Mouse (Mus musculus) gastrocnemius, adult 2 months (tissue): Measurements from ENCODE around the gene Pfkl. TPM values are rescaled to one million over a fixed set of nuclear protein-coding genes. Genes with fewer than 3 reads are reported as not detected.
"Not testable (repeated sequence)": the region's sequence is repeated elsewhere in the genome, so short reads cannot be mapped to it uniquely, and the experiment has no call there.

Source experiments
- DNase-seq: peaks from one replicate; pipeline ENCODE4 v3.0.0; 2022
- H3K27ac ChIP-seq: fragments of 200-600 bp; 2 replicates; pipeline ENCODE4 v1.8.1; 2022; ENCODE audit warnings: mild to moderate bottlenecking
- H3K4me3 ChIP-seq: fragments of 200-600 bp; 2 replicates; pipeline ENCODE4 v1.8.1; 2022; ENCODE audit warnings: mild to moderate bottlenecking, moderate library complexity
- CTCF ChIP-seq: fragments of 200-600 bp; IDR thresholded peaks from 2 replicates; pipeline ENCODE4 v1.8.1; 2022; ENCODE audit warnings: antibody characterized with exemption, mild to moderate bottlenecking, moderate library complexity
- intact Hi-C: fragments of 180-260 bp; cut with DNase I; formaldehyde crosslinking; loops from one replicate; pipeline ENCODE4 v1.15.1; 2025
- total RNA-seq, 2 experiments: library from RNA; stranded (reverse); gene quantifications; 2 replicates each; pipeline ENCODE4 v1.2.3; 2021

The Pfkl gene
- total RNA-seq, 2 experiments from 2014 or later, result 6.0 to 6.5 TPM

GRCm38 (mm10) chr10:78031987-78032386 is 22.1 kb upstream of the Pfkl start:
- H3K27ac ChIP-seq, result no peak overlapping the region
- H3K4me3 ChIP-seq, result no peak overlapping the region
- DNase-seq, result no peak
- no peak for TF ChIP-seq CTCF
- intact Hi-C loops, result no loop called here

DNA sequence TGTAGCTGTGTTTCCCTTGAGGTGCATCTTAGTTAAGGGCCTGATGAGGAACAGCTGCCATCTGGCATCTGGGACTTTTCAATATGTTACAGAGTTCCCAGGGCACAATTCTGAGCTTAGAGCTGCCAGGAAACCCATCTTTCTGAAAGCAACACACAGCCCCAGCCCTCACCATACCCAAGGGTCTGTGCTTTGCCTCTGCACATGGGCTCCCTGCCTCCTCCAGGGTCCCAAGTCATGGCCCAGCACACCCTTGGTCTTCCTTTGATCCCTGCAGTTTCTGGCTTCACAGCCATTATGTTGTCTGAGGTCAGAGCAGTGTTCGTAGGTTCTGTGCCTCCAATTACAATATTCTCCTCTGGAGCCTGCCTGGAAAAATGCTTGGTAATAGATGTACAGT is 19.2 kb upstream of the Pfkl start:
- intact Hi-C loops, result loop anchor here (5.0 kb wide), 2 partner anchors 47 to 133 kb away; no protein-coding TSS in a partner anchor
- no peak for DNase-seq
- Histone ChIP-seq H3K4me3 (no peak overlapping the region), H3K27ac (no peak overlapping the region)
- TF ChIP-seq CTCF, result no peak

- DNase-seq, result peak; percentile 73
- no peak overlapping the region for H3K27ac ChIP-seq
- peak; percentile 94 for TF ChIP-seq CTCF
- intact Hi-C loops, result loop anchor here (5.0 kb wide), 2 partner anchors 46 to 134 kb away; no protein-coding TSS in a partner anchor
- no peak overlapping the region for H3K4me3 ChIP-seq
These were observed 18.2 kb upstream of the Pfkl start for GRCm38 (mm10) chr10:78028129-78028528.

DNA sequence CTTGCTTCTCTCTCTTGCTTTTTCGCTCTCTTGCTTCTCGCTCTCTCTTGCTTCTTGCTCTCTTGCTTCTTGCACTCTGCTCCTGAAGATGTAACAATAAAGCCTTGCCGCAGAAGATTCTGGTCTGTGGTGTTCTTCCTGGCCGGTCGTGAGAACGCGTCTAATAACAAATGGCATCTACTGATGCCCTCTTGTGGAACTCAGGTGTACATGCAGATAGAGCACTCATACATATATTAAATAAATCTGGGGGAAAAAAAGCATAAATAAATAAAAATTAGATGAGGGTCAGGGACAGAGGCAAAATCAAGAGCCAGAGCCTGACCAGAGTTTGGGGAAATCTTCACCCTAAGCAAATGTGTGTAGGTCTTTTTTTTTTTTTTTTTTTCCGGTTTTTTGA is 15.6 kb upstream of the Pfkl start:
- not testable (repeated sequence) for H3K4me3 ChIP-seq, DNase-seq, H3K27ac ChIP-seq
- intact Hi-C loops, result loop anchor here (5.0 kb wide), 2 partner anchors 43 to 137 kb away; no protein-coding TSS in a partner anchor
- TF ChIP-seq CTCF, result peak; percentile 46

- DNase-seq, H3K4me3 ChIP-seq, intact Hi-C loops, H3K27ac ChIP-seq: not testable (repeated sequence)
These were observed 10.1 kb upstream of the Pfkl start for GRCm38 (mm10) chr10:78019984-78020383.

DNA sequence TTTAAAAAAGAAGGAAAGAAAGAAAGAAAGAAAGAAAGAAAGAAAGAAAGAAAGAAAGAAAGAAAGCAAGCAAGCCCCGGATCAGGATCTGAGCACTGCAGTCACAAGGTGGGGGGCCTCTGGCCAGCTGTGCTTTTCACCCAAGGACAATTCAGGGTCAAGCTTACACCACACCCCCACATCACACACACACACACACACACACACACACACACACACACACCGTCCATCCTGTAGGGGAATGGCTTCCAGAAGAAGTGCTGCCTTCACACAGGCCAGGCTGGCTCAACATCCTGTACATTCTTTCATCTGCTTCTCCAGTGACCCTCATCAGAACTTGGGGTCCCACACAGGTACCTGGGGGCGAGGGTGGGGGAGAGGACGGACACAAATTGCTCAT is 9.4 kb upstream of the Pfkl start:
- intact Hi-C loops, result no loop called here
- no peak for TF ChIP-seq CTCF

DNA sequence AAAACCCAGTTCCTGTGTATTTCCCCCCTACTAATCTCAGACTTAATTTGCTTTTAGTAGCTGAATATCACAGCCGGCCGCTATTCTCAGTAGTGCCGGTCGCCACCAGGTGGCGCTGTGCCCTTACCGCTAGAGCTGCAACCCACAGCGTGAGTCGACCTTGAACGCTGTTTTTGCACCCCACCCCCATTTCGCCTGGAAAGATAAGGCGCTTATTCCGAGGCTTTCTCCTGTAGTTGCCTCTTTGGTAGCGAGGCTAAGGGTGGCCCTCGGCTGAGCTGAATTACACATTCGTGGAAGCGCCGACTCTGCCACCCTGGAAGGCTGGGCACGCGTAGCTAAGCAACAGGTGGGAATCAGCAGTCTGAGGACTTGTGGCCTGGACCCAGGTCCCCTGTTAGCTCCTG is 8.9 kb upstream of the Pfkl start:
- H3K4me3 ChIP-seq, result peak overlapping the region; percentile 66
- TF ChIP-seq CTCF, result peak; percentile 99; the same call in 1 of the 2 replicates
- intact Hi-C loops, result no loop called here
- H3K27ac ChIP-seq, result peak overlapping the region; percentile 68
- peak; percentile 83 for DNase-seq

More for the DNA sequence above, 9.4 kb upstream of the Pfkl start:
- H3K4me3 ChIP-seq, result peak overlapping the region; percentile 66; the same call in 1 of the 2 replicates
- no peak overlapping the region for H3K27ac ChIP-seq
- no peak for DNase-seq

DNA sequence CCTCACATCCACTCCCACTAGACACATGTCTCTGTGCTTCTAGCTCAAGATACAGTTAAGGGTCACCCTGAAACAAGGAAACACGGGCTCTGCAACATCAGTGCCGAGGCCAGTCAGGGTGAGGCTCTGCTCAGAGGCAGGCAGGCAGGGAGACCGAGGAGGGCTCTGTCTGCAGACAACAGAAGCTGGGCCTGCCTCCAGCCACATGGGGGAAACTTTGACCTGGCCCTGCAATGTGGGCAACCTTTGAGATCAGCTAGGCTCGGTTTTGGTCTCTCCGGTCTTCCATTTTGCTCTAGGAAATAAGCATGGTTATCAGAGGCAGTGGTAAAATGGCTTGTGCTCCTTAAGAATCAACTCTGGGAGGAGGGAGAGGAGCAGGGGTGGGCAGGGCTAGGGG is 6.5 kb upstream of the Pfkl start:
- H3K27ac ChIP-seq, result no peak overlapping the region
- intact Hi-C loops, result no loop called here
- DNase-seq, result no peak
- TF ChIP-seq CTCF, result no peak
- no peak overlapping the region for H3K4me3 ChIP-seq

DNA sequence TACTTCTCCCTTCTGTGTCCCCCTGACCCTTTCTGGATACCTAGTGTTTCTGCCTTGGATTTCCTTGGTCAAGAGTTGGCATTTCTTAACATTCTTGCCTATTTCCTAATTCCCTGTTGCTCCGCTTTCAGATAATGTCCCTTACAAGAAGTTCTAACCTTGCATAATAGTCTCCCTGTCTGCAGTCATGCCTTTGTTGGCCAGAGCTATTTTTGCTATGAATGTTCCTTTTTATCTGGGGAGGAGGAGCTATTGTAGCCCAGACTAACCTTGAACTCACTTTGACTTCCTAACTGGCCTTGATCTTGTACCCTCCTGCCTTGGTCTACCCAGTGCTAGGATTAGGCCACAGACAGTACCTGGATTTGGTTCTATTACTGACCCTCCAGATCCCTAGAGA is 5.6 kb upstream of the Pfkl start:
- no peak overlapping the region for H3K4me3 ChIP-seq
- intact Hi-C loops, result no loop called here
- no peak overlapping the region for H3K27ac ChIP-seq
- TF ChIP-seq CTCF, result no peak
- DNase-seq, result no peak

DNA sequence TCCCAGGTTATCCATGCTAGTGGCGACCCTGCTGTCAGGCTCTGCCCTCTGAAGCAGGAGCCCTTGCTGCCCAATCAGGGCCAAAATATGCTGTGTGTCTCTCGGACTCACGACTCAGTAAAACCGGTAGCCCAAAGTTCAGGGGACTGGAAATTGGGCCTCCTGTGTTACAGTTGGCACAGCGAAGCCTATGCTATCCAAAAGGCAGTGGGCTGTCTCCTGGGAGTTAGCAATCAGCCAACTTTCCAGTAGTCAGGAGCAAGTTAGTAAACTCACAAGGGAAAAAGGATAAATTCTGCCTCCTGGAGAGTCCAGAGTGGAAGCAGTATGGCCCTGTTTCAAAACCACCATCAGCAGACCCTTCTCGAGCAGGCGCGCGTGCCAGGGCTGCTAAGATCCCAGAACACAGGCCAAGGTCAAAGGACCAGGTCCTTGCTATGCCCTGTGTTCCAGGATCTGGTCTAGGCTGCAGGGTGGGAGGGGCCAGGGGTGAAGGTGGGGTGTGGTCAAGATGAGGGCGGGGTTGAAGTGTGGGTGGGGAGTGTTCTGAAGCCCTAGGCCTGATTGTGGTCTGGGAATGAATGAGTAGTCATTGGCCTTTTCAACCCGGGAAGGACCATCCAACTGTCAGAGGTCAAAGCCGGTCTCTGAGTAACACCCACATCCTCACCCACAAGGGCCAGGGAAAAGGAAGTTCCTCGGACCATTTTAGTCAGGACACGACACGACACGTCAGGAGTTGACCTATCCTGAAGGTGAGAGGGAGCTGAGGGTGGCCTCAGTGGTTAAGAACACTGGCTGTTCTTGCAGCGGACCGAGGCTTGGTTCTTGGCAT is 3.0 kb upstream of the Pfkl start:
- intact Hi-C loops, result no loop called here
- no peak overlapping the region for H3K27ac ChIP-seq
- no peak for TF ChIP-seq CTCF
- no peak overlapping the region for H3K4me3 ChIP-seq
- no peak for DNase-seq

DNA sequence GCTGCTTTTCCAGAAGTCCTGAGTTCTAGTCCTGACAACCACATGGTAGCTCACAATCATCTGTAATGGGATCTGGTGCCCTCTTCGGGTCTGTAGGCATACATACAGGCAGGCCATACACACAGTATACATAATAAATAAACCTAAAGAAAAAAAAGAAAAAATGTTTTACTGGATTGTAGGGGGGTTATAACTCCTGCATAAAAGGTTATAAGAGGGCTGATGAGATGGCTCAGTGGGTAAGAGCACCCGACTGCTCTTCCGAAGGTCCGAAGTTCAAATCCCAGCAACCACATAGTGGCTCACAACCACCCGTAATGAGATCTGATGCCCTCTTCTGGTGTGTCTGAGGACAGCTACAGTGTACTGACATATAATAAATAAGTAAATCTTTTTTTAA is 1.2 kb upstream of the Pfkl start:
- DNase-seq, H3K4me3 ChIP-seq, H3K27ac ChIP-seq, intact Hi-C loops: not testable (repeated sequence)

DNA sequence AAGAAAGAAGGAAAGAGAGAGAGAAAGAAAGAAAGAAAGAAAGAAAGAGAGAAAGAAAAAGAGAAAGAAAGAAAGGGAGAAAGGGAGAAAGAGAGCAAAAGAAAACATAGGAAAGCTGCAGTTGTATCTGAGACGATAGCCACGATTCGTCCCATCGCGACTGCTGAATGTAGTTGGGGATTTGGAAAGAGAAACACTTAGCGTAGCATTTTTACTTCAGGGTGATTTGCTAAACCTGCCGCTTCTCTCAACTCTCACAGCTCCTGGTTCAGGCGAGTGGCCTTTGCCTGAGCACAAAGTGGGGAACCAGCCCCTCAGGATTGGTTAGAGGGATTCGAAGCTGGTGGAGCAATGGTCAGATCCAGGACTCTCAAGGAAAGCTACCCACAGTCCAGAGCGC is 452 bp upstream of the Pfkl start:
- DNase-seq, result no peak
- Histone ChIP-seq H3K27ac (no peak overlapping the region), H3K4me3 (peak overlapping the region; percentile 93)
- intact Hi-C loops, result no loop called here
- TF ChIP-seq CTCF, result no peak

DNA sequence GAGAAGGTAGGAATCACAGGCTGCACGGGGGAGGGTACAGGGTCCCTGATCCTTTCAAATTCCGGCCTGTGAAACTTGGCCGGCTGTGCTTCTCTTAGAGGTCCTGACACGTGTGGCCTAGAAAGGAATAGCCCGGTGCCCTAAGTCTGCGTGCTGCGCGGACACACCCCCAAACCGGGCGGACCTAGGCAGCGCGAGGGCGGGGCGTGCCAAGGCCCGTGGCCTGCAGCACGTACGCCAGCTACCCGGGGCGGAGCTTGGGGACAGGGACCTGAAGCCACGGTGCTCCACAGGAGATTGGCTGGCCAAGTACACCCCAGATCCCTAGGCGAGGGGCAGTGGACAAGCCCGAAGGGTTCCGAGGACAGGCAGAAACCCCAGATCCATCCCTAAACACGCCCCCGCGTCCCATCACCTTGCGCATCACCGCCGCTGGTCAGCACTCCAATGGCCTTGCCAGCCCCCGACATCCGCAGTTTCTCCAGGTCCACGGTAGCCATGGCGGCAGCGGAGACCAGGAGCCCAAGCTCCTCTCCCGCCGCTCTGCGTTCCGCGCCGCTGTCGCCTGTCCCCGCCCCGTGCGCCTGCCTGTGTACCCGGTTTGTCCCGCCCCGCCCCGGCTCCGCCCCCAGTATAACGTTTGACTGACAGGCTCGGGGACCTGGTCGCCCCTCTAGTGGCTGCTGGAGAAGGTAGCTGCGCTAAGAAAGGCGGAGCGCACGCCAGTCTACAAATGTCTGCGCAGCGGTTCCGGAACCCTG is 519 bp downstream of the Pfkl start:
- peak overlapping the region; percentile 98 for H3K27ac ChIP-seq
- peak; percentile 76 for TF ChIP-seq CTCF
- intact Hi-C loops, result loop anchor here (2.0 kb wide), 1 partner anchor 25 kb away; no protein-coding TSS in a partner anchor
- peak; percentile 97 for DNase-seq
- H3K4me3 ChIP-seq, result peak overlapping the region; percentile 93
